In genomic region chr11:69419813-69420553, GRCm38 (mm10) we compare ENCODE assay signal across 8 mouse cellular contexts. TPM values are rescaled to one million over a fixed set of nuclear protein-coding genes. Genes with fewer than 3 reads are reported as not detected.
DNase-seq lines count a peak whose midpoint lies in the region; ATAC-seq and TF ChIP-seq lines count a peak whose summit lies in the region.

No protein-coding gene starts in this region.

- H3K27me3 ChIP-seq in intestine, postnatal 0 days (replicated peaks; ENCODE audit: control insufficient read depth, insufficient read depth, low read length), result peaks cover 9% of the 10 kb centered on the region; the same call in 1 of the 2 replicates

- peak overlapping the region; percentile 47 for H3K4me3 ChIP-seq in intestine, postnatal 0 days (ENCODE audit: low read depth, low read length)
- H3K4me3 ChIP-seq in lung, adult 2 months (replicated peaks; ENCODE audit: extremely low read depth, low read depth, low read length), result peak overlapping the region; percentile 73
- peak overlapping the region; percentile 64 for H3K4me3 ChIP-seq in olfactory bulb, adult 2 months (ENCODE audit: insufficient read depth, low read depth, low read length)

- DNase-seq in heart, adult 11 months, result peak; percentile 98
- DNase-seq in heart, postnatal 25 days (ENCODE audit: low spot score), result no peak
- peak; percentile 79 for DNase-seq in cerebellum, adult 9-11 months
- DNase-seq in gastrocnemius, postnatal 25 days, result peak; percentile 50
- peak; percentile 82 for DNase-seq in lung, adult 2 months
- no peak for DNase-seq in frontal cortex, postnatal 10 days (ENCODE audit: low spot score in 2 of 2)

- peak overlapping the region; percentile 37 for H3K9ac ChIP-seq in intestine, postnatal 0 days (ENCODE audit: low read depth, low read length)

- H3K4me2 ChIP-seq in intestine, postnatal 0 days (replicated peaks; ENCODE audit: low read depth), result peak overlapping the region; percentile 86

- H3K36me3 ChIP-seq in intestine, postnatal 0 days (ENCODE audit: control insufficient read depth, insufficient read depth), result no peaks in the 10 kb centered on the region

- under 1% methylated on average over 31 of the region's 31 CpGs for WGBS in intestine, postnatal 0 days
- WGBS in lung, adult 2 months, result under 1% methylated on average over 31 of the region's 31 CpGs
- WGBS in olfactory bulb, adult 2 months, result 1% methylated on average over 31 of the region's 31 CpGs

- TF ChIP-seq CTCF in intestine, postnatal 0 days (IDR thresholded peaks at IDR 0.05; ENCODE audit: low read depth), result no peak
- no peak for TF ChIP-seq CTCF in lung, adult 2 months (IDR thresholded peaks at IDR 0.05; ENCODE audit: insufficient read depth, low read length)
- no peak for TF ChIP-seq CTCF in olfactory bulb, adult 2 months (IDR thresholded peaks at IDR 0.05; ENCODE audit: insufficient read depth, low read depth, low read length)

- H3K4me1 ChIP-seq in intestine, postnatal 0 days (replicated peaks; ENCODE audit: control insufficient read depth, insufficient read depth, low read length), result peaks cover 7% of the 10 kb centered on the region; the same call in 1 of the 2 replicates
- H3K4me1 ChIP-seq in lung, adult 2 months (ENCODE audit: control insufficient read depth, insufficient read depth, low read length), result no peaks in the 10 kb centered on the region; the same call in 1 of the 2 replicates
- peaks cover 22% of the 10 kb centered on the region for H3K4me1 ChIP-seq in olfactory bulb, adult 2 months (ENCODE audit: control insufficient read depth, insufficient read depth, low read length)

- H3K9me3 ChIP-seq in intestine, postnatal 0 days (ENCODE audit: control insufficient read depth), result no peaks in the 10 kb centered on the region

- intact Hi-C loops in heart, postnatal 25 days (cut with DNase I), result no loop called here

- ATAC-seq in intestine, postnatal 0 days, result no peak

- TF ChIP-seq POLR2A in lung, adult 2 months (IDR thresholded peaks at IDR 0.05; ENCODE audit: borderline replicate concordance, extremely low read depth, low read depth, low read length), result peak; percentile 34; the same call in 1 of the 2 replicates
- TF ChIP-seq POLR2A in olfactory bulb, adult 2 months (IDR thresholded peaks at IDR 0.05; ENCODE audit: insufficient read depth, low read depth, low read length), result no peak

- peak overlapping the region; percentile 95 for H3K27ac ChIP-seq in intestine, postnatal 0 days (ENCODE audit: low read depth, low read length)
- 0 out of 2 replicates have a peak overlapping the region, but pooled peaks have one; percentile 61 for H3K27ac ChIP-seq in olfactory bulb, adult 2 months (ENCODE audit: insufficient read depth, low read depth, low read length)

RNA-seq across cellular contexts. Expression of gene Kdm6b, which starts 6.5 kb away (rescaled TPM):
- 10 to 100 TPM; 25.6 to 30.3 TPM for total RNA-seq in heart, postnatal 25 days (2021)
- 10 to 100 TPM; 23.9 to 27.7 TPM for total RNA-seq in gastrocnemius, postnatal 25 days (2021)
- 18.2 and 23.6 TPM in 2 replicates for polyA plus RNA-seq in intestine, postnatal 0 days (2015; fragmentation: Nextera tagmentation; extraction: Ambion mirVana)
- polyA plus RNA-seq in lung, adult 2 months (2012; rRNA removed), result 19.4 and 21.0 TPM in 2 replicates
- 114 TPM in 1 of 2 replicates, not detected in the other for polyA plus RNA-seq in olfactory bulb, adult 2 months (2012; ENCODE audit: insufficient read depth, insufficient read length, low replicate concordance, missing spikeins)

RNA-seq across cellular contexts. Expression of gene Tmem88, which starts 21.9 kb away (rescaled TPM):
- total RNA-seq in heart, postnatal 25 days (2021), result 10 to 100 TPM; 22.5 to 23.7 TPM
- 1 to 10 TPM; 6.1 to 7.0 TPM for total RNA-seq in gastrocnemius, postnatal 25 days (2021)
- polyA plus RNA-seq in intestine, postnatal 0 days (2015; fragmentation: Nextera tagmentation; extraction: Ambion mirVana), result 24.1 and 24.9 TPM in 2 replicates
- 37.8 and 63.1 TPM in 2 replicates for polyA plus RNA-seq in lung, adult 2 months (2012; rRNA removed)
- polyA plus RNA-seq in olfactory bulb, adult 2 months (2012; ENCODE audit: insufficient read depth, insufficient read length, low replicate concordance, missing spikeins), result not detected in 2 replicates

RNA-seq across cellular contexts. Expression of gene Cyb5d1, which starts 24.6 kb away (rescaled TPM):
- 10 to 100 TPM; 26.1 to 29.3 TPM for total RNA-seq in heart, postnatal 25 days (2021)
- total RNA-seq in gastrocnemius, postnatal 25 days (2021), result 10 to 100 TPM; 26.5 to 26.9 TPM
- polyA plus RNA-seq in intestine, postnatal 0 days (2015; fragmentation: Nextera tagmentation; extraction: Ambion mirVana), result 8.6 and 8.9 TPM in 2 replicates
- 21.9 and 24.7 TPM in 2 replicates for polyA plus RNA-seq in lung, adult 2 months (2012; rRNA removed)
- polyA plus RNA-seq in olfactory bulb, adult 2 months (2012; ENCODE audit: insufficient read depth, insufficient read length, low replicate concordance, missing spikeins), result not detected in 2 replicates

RNA-seq across cellular contexts. Expression of gene Naa38, which starts 24.7 kb away (rescaled TPM):
- 10 to 100 TPM; 97.5 to 99.2 TPM for total RNA-seq in heart, postnatal 25 days (2021)
- total RNA-seq in gastrocnemius, postnatal 25 days (2021), result 10 to 100 TPM; 60.4 to 65.0 TPM
- 159 and 164 TPM in 2 replicates for polyA plus RNA-seq in intestine, postnatal 0 days (2015; fragmentation: Nextera tagmentation; extraction: Ambion mirVana)
- polyA plus RNA-seq in lung, adult 2 months (2012; rRNA removed), result 129 and 141 TPM in 2 replicates
- polyA plus RNA-seq in olfactory bulb, adult 2 months (2012; ENCODE audit: insufficient read depth, insufficient read length, low replicate concordance, missing spikeins), result not detected in 2 replicates

RNA-seq across cellular contexts. Expression of gene Chd3, which starts 50.8 kb away (rescaled TPM):
- total RNA-seq in heart, postnatal 25 days (2021), result 10 to 100 TPM; 26.4 to 27.9 TPM
- 10 to 100 TPM; 12.0 to 13.9 TPM for total RNA-seq in gastrocnemius, postnatal 25 days (2021)
- polyA plus RNA-seq in intestine, postnatal 0 days (2015; fragmentation: Nextera tagmentation; extraction: Ambion mirVana), result 19.4 and 24.8 TPM in 2 replicates
- polyA plus RNA-seq in lung, adult 2 months (2012; rRNA removed), result 120 and 135 TPM in 2 replicates
- polyA plus RNA-seq in olfactory bulb, adult 2 months (2012; ENCODE audit: insufficient read depth, insufficient read length, low replicate concordance, missing spikeins), result 175 and 278 TPM in 2 replicates

Comparison
In these comparisons a context has a peak if more than half of its experiments do, and no peak if none do; other contexts are left out.
1. DNase-seq: peak in heart, adult 11 months (single experiment), cerebellum, adult 9-11 months (single experiment), gastrocnemius, postnatal 25 days (single experiment) and lung, adult 2 months (single experiment); none in heart, postnatal 25 days (single experiment) and frontal cortex, postnatal 10 days (0 of 2).
2. RNA of gene Tmem88, which starts 21.9 kb away (polyA plus RNA-seq): 37.8 to 63.1 TPM in lung, adult 2 months and 24.1 to 24.9 TPM in intestine, postnatal 0 days; not detected in olfactory bulb, adult 2 months; every median in the first group is over 10 times any median in the second.
3. Peak in every context shown above with its lines, with median percentiles within 50 percentile points of each other: H3K4me3 ChIP-seq.